10 mouse cellular contexts compared by ENCODE assay signal in genomic region chr16:4495861-4496260, GRCm38 (mm10). TPM values are rescaled to one million over a fixed set of nuclear protein-coding genes. Genes with fewer than 3 reads are reported as not detected.
DNase-seq lines count a peak whose midpoint lies in the region; TF ChIP-seq lines count a peak whose summit lies in the region.
"Had no signal": no experiment of that assay in that cellular context is flagged by ENCODE, and none has a peak within 500 bp of the region (broad histone marks: within the 10 kb centered on the region; RNA-seq: fewer than 3 reads in every experiment).

No protein-coding gene starts in this region.

- DNase-seq in heart, adult 9 months (ENCODE audit: low spot score in 2 of 2): peak; percentile 47 to 49
- DNase-seq in heart, adult 8-10 months (ENCODE audit: low spot score): no peak
- DNase-seq in thymus, adult 2 months: peak; percentile 18
- DNase-seq in thymus, adult 18-20 months: no peak
- DNase-seq in heart, postnatal 10 days: peak; percentile 58 to 60
- peak; percentile 16 to 33 for DNase-seq in natural killer cell, adult 2 months (ENCODE audit: low spot score in 2 of 2)
- DNase-seq in neural tube, embryonic 10.5 days (ENCODE audit: extremely low spot score, low spot score): no peak
- DNase-seq in MN1 (ENCODE audit: low spot score): no peak
- DNase-seq: liver, postnatal 0 days had no signal

- peaks cover 4% of the 10 kb centered on the region; the same call in 1 of the 2 replicates for H3K4me1 ChIP-seq in thymus, adult 2 months (replicated peaks; ENCODE audit: control insufficient read depth, insufficient read depth, low read length)

- intact Hi-C loops in heart, postnatal 10 days (cut with DNase I): no loop called here

- no peak overlapping the region for H3K4me3 ChIP-seq in thymus, adult 2 months (ENCODE audit: control insufficient read depth, insufficient read depth, low read length)
- H3K4me3 ChIP-seq: heart, embryonic 15.5 days had no signal

- no peak for TF ChIP-seq POLR2A in thymus, adult 2 months (IDR thresholded peaks at IDR 0.05; ENCODE audit: control insufficient read depth, extremely low read depth, insufficient read depth, low read length, poor library complexity)

- no peaks in the 10 kb centered on the region for H3K27me3 ChIP-seq in thymus, adult 2 months (ENCODE audit: control insufficient read depth, insufficient read depth, low read length)
- H3K27me3 ChIP-seq: heart, embryonic 15.5 days had no signal

- H3K27ac ChIP-seq in thymus, adult 2 months (ENCODE audit: control insufficient read depth, insufficient read depth, low read length): no peak overlapping the region

- WGBS in thymus, adult 2 months: 94% methylated on average over 5 of the region's 5 CpGs

- H3K36me3 ChIP-seq in thymus, adult 2 months (ENCODE audit: control insufficient read depth, insufficient read depth, low read length): no peaks in the 10 kb centered on the region

- TF ChIP-seq CTCF in thymus, adult 2 months (IDR thresholded peaks at IDR 0.05; ENCODE audit: borderline replicate concordance, control insufficient read depth, extremely low read depth, insufficient read depth, low read length, poor library complexity): no peak

RNA-seq across cellular contexts. Expression of gene Srl, which starts 45.8 kb away (rescaled TPM):
- total RNA-seq in heart, adult 8-10 months (2022): 100 to 1,000 TPM; 705 to 904 (median 868) TPM
- polyA plus RNA-seq in thymus, adult 2 months (2012; rRNA removed): 5.3 and 12.1 TPM in 2 replicates
- 1,000 to 10,000 TPM; 1,081 to 1,153 TPM for total RNA-seq in heart, postnatal 10 days (2021)

Comparison
In these comparisons a context has a peak if more than half of its experiments do, and no peak if none do; other contexts are left out.
1. DNase-seq: peak in heart, adult 9 months (2 of 2), thymus, adult 2 months (single experiment), heart, postnatal 10 days (2 of 2) and natural killer cell, adult 2 months (2 of 2); none in heart, adult 8-10 months (single experiment), thymus, adult 18-20 months (0 of 2), neural tube, embryonic 10.5 days (single experiment) and MN1 (single experiment).